Mouse (Mus musculus): ENCODE data around the gene Sez6l. TPM values are rescaled to one million over a fixed set of nuclear protein-coding genes. Genes with fewer than 3 reads are reported as not detected.
"Not testable (repeated sequence)": the region's sequence is repeated elsewhere in the genome, so short reads cannot be mapped to it uniquely, and the experiment has no call there.

Sez6l gene
- total RNA-seq, 2 experiments from 2014 or later = 0.42 to 0.72 TPM

- no peak for DNase-seq
Measured at GRCm38 (mm10) chr5:112431120-112431775, 145.7 kb downstream of the Sez6l start.

GRCm38 (mm10) chr5:112428944-112429343 is 148.0 kb downstream of the Sez6l start:
- DNase-seq = peak; percentile 64

GRCm38 (mm10) chr5:112427283-112427682 is 149.7 kb downstream of the Sez6l start:
- DNase-seq = peak; percentile 81

- no peak for DNase-seq
Measured at GRCm38 (mm10) chr5:112426635-112427034, 150.3 kb downstream of the Sez6l start.

GRCm38 (mm10) chr5:112419535-112419934 is 157.4 kb downstream of the Sez6l start:
- DNase-seq = no peak

- DNase-seq = no peak
Measured at GRCm38 (mm10) chr5:112418023-112418422, 159.0 kb downstream of the Sez6l start.

- no peak for DNase-seq
Measured at GRCm38 (mm10) chr5:112416673-112417072, 160.3 kb downstream of the Sez6l start.

DNA sequence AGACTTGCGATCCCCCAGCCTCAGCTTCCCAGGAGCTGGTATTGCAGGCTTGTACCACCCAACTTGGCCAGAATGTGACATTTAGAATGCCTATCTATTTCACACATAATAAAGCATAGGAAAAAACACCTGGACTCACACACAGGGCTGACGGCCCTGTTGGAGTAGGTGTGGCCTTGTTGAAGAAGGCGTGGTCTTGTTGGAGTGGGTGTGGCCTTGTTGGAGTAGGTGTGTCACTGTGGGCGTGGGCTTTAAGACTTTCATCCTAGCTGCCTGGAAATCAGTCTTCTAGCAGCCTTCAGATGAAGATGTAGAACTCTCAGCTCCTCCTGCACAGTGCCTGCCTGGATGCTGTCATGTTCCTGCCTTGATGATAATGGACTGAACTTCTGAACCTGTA is 164.2 kb downstream of the Sez6l start:
- not testable (repeated sequence) for DNase-seq

- no peak for DNase-seq
Measured at GRCm38 (mm10) chr5:112411514-112412335, 165.3 kb downstream of the Sez6l start.

- DNase-seq = no peak
Measured at GRCm38 (mm10) chr5:112411072-112411471, 165.9 kb downstream of the Sez6l start.

DNA sequence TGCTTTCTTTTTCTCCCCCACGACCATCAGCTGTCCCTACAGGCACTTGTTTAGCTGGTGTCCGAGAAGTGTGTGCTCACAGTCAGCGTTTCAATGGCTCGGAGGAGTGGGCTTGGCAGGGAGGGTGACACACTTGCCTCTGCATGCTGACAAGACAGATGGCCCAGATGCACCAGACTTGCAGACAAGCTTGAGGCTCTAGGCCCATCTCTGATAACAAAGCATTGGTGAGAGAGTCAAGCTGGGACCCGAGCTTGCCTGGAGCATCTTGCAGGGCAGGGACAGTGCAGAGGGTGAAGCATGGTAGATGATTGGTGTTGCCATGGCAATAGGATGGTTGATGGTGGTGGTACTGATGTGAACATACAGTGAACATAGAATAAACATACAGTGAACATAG is 167.7 kb downstream of the Sez6l start:
- DNase-seq = no peak

DNA sequence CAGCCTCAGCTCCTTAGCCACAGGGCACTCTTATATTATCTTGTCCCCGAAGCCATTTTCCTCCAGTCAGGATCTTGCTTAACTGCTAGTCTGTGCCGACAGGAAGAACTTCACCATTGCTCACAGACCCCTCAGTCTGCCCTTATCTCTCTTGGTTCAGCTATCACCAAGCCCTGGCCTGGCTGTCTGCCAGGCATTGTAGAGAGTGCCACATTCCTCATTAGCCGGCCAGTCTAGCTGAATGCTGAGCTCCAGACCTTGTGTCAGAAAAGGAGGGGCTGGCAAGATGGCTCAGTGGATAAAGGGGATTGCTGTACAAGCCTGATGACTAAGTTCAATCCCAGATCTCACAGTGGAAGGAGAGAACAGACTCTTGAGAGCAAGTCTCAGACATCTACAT is 171.0 kb downstream of the Sez6l start:
- no peak for DNase-seq

- DNase-seq = no peak
Measured at GRCm38 (mm10) chr5:112402437-112402836, 174.5 kb downstream of the Sez6l start.

DNA sequence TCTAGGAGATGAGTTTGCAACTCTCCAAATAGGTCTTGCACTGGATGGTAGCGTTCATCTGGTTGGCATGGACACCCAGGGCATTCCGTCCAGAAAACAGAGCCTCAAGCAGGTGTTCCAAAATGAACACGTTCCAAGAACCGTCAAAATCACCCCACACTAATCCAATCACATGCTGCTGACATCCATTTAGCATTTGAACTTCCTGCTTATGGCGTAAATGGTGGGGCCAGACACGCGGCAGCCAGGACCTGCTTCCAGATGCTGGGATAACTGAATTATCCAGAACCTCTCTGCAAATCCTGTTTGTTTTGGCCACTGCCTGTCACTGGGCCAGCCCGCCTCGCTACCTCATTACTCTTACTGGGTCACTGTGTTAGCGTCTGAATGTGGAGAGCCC is 177.7 kb downstream of the Sez6l start:
- no peak for DNase-seq

GRCm38 (mm10) chr5:112396066-112396465 is 180.9 kb downstream of the Sez6l start:
- no peak for DNase-seq

- DNase-seq = peak; percentile 49
Measured at GRCm38 (mm10) chr5:112394779-112395443, 182.1 kb downstream of the Sez6l start, which contains the start of gene Asphd2. TSS of gene Asphd2 (minus strand) at chr5:112394866.

GRCm38 (mm10) chr5:112394415-112394763 is 182.6 kb downstream of the Sez6l start:
- no peak for DNase-seq

DNA sequence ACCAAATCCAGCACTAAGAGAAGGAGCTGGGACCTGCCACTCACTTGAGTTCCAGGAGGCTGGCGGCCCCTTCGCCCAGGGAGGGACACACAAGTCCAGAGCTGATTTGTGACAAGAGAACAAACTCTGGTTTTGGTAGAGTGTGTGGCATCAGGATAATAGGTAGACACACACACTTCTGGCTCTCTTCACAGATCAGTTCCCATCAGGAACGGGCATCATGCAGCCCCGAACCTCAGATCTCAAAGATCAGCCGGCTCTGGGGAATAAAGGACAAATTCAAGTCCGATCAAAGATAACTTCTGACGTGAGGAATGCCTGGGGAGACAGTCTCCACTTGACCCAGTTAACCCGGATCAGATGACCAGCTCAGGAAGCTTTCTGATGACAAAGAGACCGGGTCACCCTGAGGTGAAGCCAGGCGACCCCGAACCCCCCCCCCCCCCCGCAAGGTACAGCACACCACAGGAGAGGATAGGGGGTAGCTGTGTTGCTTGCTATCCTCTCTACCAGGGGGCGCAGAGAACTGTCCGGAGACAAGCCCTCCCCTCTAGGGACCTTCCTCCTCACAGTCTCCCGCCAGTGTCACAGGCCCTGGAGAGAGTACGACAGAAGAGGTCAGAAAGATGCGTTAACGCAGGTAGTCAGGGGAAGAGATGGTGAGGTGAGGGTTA is 183.1 kb downstream of the Sez6l start:
- DNase-seq = no peak

GRCm38 (mm10) chr5:112391676-112392323 is 185.2 kb downstream of the Sez6l start:
- no peak for DNase-seq

GRCm38 (mm10) chr5:112391002-112391401 is 186.0 kb downstream of the Sez6l start:
- no peak for DNase-seq

GRCm38 (mm10) chr5:112389352-112389751 is 187.6 kb downstream of the Sez6l start:
- DNase-seq = no peak

- no peak for DNase-seq
Measured at GRCm38 (mm10) chr5:112385973-112386372, 191.0 kb downstream of the Sez6l start.

Measured in gastrocnemius, postnatal 10 days (tissue).